Mouse (Mus musculus): ENCODE results near the gene Eef2k.

GRCm38 (mm10) chr7:120900191-120900590 lies 57.6 kb downstream of the Eef2k start:
- TF ChIP-seq CTCF (IDR thresholded peaks at IDR 0.05; ENCODE audit: low read depth) = no peak
- no peak for TF ChIP-seq EP300 (IDR thresholded peaks at IDR 0.05; ENCODE audit: low read depth)
